Mouse (Mus musculus) ES-Bruce4 (cell line): ENCODE data around the gene Prap1. TPM values are rescaled to one million over a fixed set of nuclear protein-coding genes. Genes with fewer than 3 reads are reported as not detected.

Experiments used
- H3K27ac ChIP-seq: 2 replicates; pipeline ENCODE4 v1.5.1; 2012; ENCODE audit warnings: low read length, inconsistent platforms; ENCODE audit not compliant: insufficient read depth
- H3K27me3 ChIP-seq: 2 replicates; pipeline ENCODE4 v1.6.1; 2012; ENCODE audit warnings: mild to moderate bottlenecking, low read length, inconsistent platforms; ENCODE audit not compliant: control insufficient read depth, poor library complexity, insufficient read depth, severe bottlenecking
- H3K36me3 ChIP-seq: 2 replicates; pipeline ENCODE4 v1.6.1; 2012; ENCODE audit warnings: inconsistent platforms, mild to moderate bottlenecking, low read length, moderate library complexity; ENCODE audit not compliant: control insufficient read depth, poor library complexity, insufficient read depth, severe bottlenecking
- H3K4me1 ChIP-seq: one replicate; pipeline ENCODE4 v1.8.1; 2011; ENCODE audit warnings: low read length; ENCODE audit not compliant: control insufficient read depth, insufficient read depth
- H3K4me3 ChIP-seq: 2 replicates; pipeline ENCODE4 v1.5.1; 2011; ENCODE audit warnings: low read depth, mild to moderate bottlenecking, low read length
- H3K9ac ChIP-seq: 2 replicates; pipeline ENCODE4 v1.6.1; 2012; ENCODE audit warnings: low read depth, mild to moderate bottlenecking, inconsistent platforms; ENCODE audit not compliant: poor library complexity, severe bottlenecking
- H3K9me3 ChIP-seq: replicated peaks from 2 replicates; pipeline ENCODE4 v1.6.1; 2012; ENCODE audit warnings: mild to moderate bottlenecking, low read length, inconsistent platforms; ENCODE audit not compliant: control insufficient read depth, poor library complexity, insufficient read depth, severe bottlenecking
- CTCF ChIP-seq: IDR thresholded peaks from one replicate; pipeline ENCODE4 v1.8.1; 2011; ENCODE audit warnings: low read depth, low read length
- EP300 ChIP-seq: IDR thresholded peaks from 2 replicates; pipeline ENCODE4 v1.6.1; 2011; ENCODE audit warnings: low read depth, low read length; ENCODE audit not compliant: insufficient read depth
- POLR2A ChIP-seq: IDR thresholded peaks from one replicate; pipeline ENCODE4 v1.8.1; 2011; ENCODE audit warnings: low read length; ENCODE audit not compliant: insufficient read depth
- polyA plus RNA-seq: library from polyadenylated mRNA; stranded (reverse); fragments of >200 nt; gene quantifications from 2 replicates; pipeline ENCODE4 v1.2.4, GENCODE M21; 2011; ENCODE audit warnings: low read depth; ENCODE audit not compliant: missing spikeins, insufficient read depth, insufficient read length

The Prap1 gene
- polyA plus RNA-seq, 1 experiment, result not detected

DNA sequence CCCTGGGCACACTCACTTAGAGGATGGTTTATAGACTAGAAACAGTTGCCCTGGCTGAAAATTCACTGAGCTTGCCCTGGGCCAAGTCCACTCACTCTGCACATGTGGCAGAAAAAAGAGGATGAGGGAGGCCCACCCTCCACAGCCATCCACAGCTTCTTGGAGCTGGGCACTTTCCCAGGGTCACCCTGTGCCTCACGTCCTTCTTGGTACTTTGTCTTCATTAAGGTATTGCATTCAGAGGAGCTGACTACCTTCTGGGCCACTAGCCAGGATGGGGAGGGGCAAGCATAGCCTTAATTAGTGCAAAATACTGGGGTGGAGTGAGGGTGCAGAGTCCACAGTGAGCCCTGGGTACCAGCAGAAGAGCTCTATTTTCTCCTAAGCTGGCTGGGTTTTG lies 2.4 kb downstream of the Prap1 start:
- Histone ChIP-seq H3K9me3 (no peaks in the 10 kb centered on the region), H3K4me3 (no peak overlapping the region), H3K9ac (no peak overlapping the region), H3K36me3 (no peaks in the 10 kb centered on the region), H3K27ac (no peak overlapping the region), H3K4me1 (no peaks in the 10 kb centered on the region), H3K27me3 (no peaks in the 10 kb centered on the region)
- TF ChIP-seq CTCF (no peak), POLR2A (no peak)

DNA sequence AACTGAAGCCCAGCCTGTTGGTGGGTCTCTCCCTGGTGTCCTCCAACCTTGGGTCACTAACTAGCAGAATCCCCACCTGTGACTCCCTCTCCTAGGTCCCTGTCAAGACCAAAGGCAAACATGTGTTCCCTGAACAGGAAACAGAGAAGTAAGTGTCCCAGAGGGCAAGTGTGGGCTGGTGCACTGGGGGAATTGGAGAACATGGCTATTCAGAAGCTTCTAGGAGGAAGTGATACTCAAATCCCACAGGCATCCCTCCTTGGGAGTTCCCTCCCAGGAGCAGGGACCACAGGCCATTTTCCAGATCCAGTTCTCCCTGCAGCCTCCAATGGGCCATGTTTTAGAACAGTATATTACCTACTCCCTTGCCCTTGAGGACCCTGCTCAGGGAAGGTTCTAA lies 2.9 kb downstream of the Prap1 start:
- Histone ChIP-seq H3K4me3 (no peak overlapping the region), H3K9me3 (no peaks in the 10 kb centered on the region), H3K9ac (no peak overlapping the region), H3K27me3 (no peaks in the 10 kb centered on the region), H3K27ac (no peak overlapping the region), H3K36me3 (no peaks in the 10 kb centered on the region), H3K4me1 (no peaks in the 10 kb centered on the region)
- TF ChIP-seq POLR2A, result no peak
- no peak for TF ChIP-seq EP300
- TF ChIP-seq CTCF, result no peak

- Histone ChIP-seq H3K36me3 (no peaks in the 10 kb centered on the region), H3K27ac (no peak overlapping the region), H3K4me1 (peaks cover 4% of the 10 kb centered on the region), H3K27me3 (no peaks in the 10 kb centered on the region), H3K4me3 (no peak overlapping the region), H3K9ac (no peak overlapping the region), H3K9me3 (no peaks in the 10 kb centered on the region)
- TF ChIP-seq CTCF, result no peak
These were observed 5.3 kb downstream of the Prap1 start for GRCm38 (mm10) chr7:140098466-140098865.

DNA sequence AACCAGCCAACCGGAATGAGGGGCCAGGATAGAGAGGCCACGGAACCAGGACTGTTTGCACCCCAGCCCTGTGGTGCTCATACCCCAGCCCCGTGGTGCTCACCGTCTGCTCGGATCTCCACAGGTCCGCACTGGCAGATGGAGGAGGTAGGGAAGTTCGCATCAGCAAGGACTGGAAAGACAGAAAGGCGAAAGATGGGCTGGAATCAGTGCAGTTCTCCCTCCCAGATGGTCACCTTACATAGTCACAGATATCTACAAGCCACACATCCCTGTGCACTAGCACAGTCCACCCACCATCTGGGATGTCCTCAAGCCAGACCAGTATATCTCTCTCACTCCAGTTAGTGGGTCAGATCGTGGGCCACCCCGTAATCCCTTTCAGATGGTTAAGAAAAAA lies 8.3 kb downstream of the Prap1 start:
- Histone ChIP-seq H3K9me3 (no peaks in the 10 kb centered on the region), H3K4me3 (peak overlapping the region; percentile 55), H3K9ac (peak overlapping the region; percentile 30; the same call in 1 of the 2 replicates), H3K36me3 (peaks cover 4% of the 10 kb centered on the region; the same call in 1 of the 2 replicates), H3K27me3 (no peaks in the 10 kb centered on the region), H3K4me1 (peaks cover 4% of the 10 kb centered on the region), H3K27ac (no peak overlapping the region)
- TF ChIP-seq POLR2A, result no peak
- TF ChIP-seq EP300, result no peak
- no peak for TF ChIP-seq CTCF

- Histone ChIP-seq H3K27me3 (no peaks in the 10 kb centered on the region), H3K9ac (peak within 1 kb of the TSS; percentile 30), H3K9me3 (no peaks in the 10 kb centered on the region), H3K27ac (no peak within 1 kb of the TSS), H3K4me1 (peaks cover 4% of the 10 kb centered on the region), H3K36me3 (peaks cover 4% of the 10 kb centered on the region; the same call in 1 of the 2 replicates), H3K4me3 (peak within 1 kb of the TSS; percentile 55)
- no peak for TF ChIP-seq CTCF
- TF ChIP-seq POLR2A, result no peak
- no peak for TF ChIP-seq EP300
These were observed 9.0 kb downstream of the Prap1 start, which contains the start of gene Fuom for GRCm38 (mm10) chr7:140101993-140102860. Gene Fuom, minus strand, starts transcription at chr7:140102441.

- no peaks in the 10 kb centered on the region for H3K27me3 ChIP-seq
- peaks cover 15% of the 10 kb centered on the region for H3K36me3 ChIP-seq
- no peak overlapping the region for H3K4me3 ChIP-seq
- TF ChIP-seq POLR2A, result no peak
- no peak for TF ChIP-seq EP300
- TF ChIP-seq CTCF, result no peak
- H3K27ac ChIP-seq, result no peak overlapping the region
- no peaks in the 10 kb centered on the region for H3K9me3 ChIP-seq
- H3K9ac ChIP-seq, result no peak overlapping the region
- H3K4me1 ChIP-seq, result peaks cover 4% of the 10 kb centered on the region
These were observed 10.8 kb downstream of the Prap1 start for GRCm38 (mm10) chr7:140104009-140104408.
